Mouse (Mus musculus) G1E (cell line): Measurements from ENCODE around the gene Abhd15. TPM values are rescaled to one million over a fixed set of nuclear protein-coding genes. Genes with fewer than 3 reads are reported as not detected.

ENCODE experiments used
- ATAC-seq: 2 replicates; pipeline ENCODE4 v1.8.0; 2016; ENCODE audit warnings: mild to moderate bottlenecking; ENCODE audit not compliant: insufficient number of reproducible peaks, poor library complexity, low FRiP score, severe bottlenecking; ENCODE audit errors: extremely low read depth
- DNase-seq: peaks from one replicate; pipeline ENCODE4 v3.0.0; 2012; ENCODE audit warnings: low spot score
- H3K27me3 ChIP-seq: 2 replicates; pipeline ENCODE4 v1.6.1; 2012; ENCODE audit warnings: mild to moderate bottlenecking, low read length, inconsistent platforms; ENCODE audit not compliant: insufficient read depth
- H3K36me3 ChIP-seq: replicated peaks from 2 replicates; pipeline ENCODE3; 2012; ENCODE audit warnings: mild to moderate bottlenecking, inconsistent platforms
- H3K4me1 ChIP-seq: 2 replicates; pipeline ENCODE4 v1.6.1; 2012; ENCODE audit warnings: low read depth, low read length, inconsistent platforms, mixed read lengths; ENCODE audit not compliant: insufficient read depth
- H3K4me3 ChIP-seq: 2 replicates; pipeline ENCODE4 v1.5.1; 2012; ENCODE audit warnings: low read depth, mild to moderate bottlenecking, inconsistent platforms, low read length, moderate library complexity, mixed read lengths
- H3K9me3 ChIP-seq: replicated peaks from 2 replicates; pipeline ENCODE4 v1.6.1; 2012; ENCODE audit warnings: inconsistent platforms
- CTCF ChIP-seq: IDR thresholded peaks from 2 replicates; pipeline ENCODE4 v1.5.1; 2012; ENCODE audit warnings: low read depth, low read length, inconsistent platforms, mixed read lengths
- GATA1 ChIP-seq: IDR thresholded peaks from 2 replicates; pipeline ENCODE4 v1.6.1; 2012; ENCODE audit warnings: borderline replicate concordance, low read length, inconsistent platforms, mixed read lengths
- GATA2 ChIP-seq: IDR thresholded peaks from 2 replicates; pipeline ENCODE4 v1.6.1; 2012; ENCODE audit warnings: low read depth, low read length, inconsistent platforms, borderline replicate concordance
- POLR2AphosphoS5 ChIP-seq: IDR thresholded peaks from 2 replicates; pipeline ENCODE4 v1.6.1; 2012; ENCODE audit warnings: low read depth, low read length, inconsistent platforms; ENCODE audit not compliant: insufficient replicate concordance
- TAL1 ChIP-seq: conservative IDR thresholded peaks from 2 replicates; pipeline ENCODE4 v1.6.1; 2012; ENCODE audit warnings: low read depth, low read length, inconsistent platforms, mixed read lengths
- polyA plus RNA-seq: library from polyadenylated mRNA; stranded (reverse); fragments of >175 nt; gene quantifications from 2 replicates; pipeline ENCODE4 v1.2.3, GENCODE M21; 2012
- total RNA-seq, 2 experiments: library from RNA; stranded (forward) in 1 of 2; stranded (reverse) in 1 of 2; fragments of 200-1000 nt in 1 of 2; fragments of >200 nt in 1 of 2; fragmentation: Nextera tagmentation in 1 of 2; gene quantifications; 2 replicates each; pipeline ENCODE4 v1.2.3; 2014 to 2017

Abhd15 gene
- total and polyA plus RNA-seq, 3 experiments = 0.27 to 0.34 (median 0.30) TPM

DNA sequence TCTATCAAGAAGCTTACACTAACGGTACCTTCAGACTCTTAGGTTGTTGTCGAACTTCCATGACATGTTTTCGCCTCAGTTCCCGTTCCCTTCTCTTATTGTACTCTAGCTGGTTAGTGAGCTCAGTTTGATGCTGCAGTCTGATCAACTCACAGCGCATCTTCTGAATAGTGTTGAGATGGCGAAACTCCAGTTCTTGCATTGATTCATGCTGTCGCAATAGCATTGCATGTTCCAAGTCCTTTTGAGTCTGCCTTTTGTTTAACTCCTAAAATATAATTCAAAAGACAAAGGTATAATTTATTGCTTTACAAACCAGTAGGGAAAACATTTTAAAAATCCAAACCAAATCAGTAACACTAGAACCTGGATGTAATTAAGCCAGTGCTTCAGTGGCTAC lies 30.3 kb downstream of the Abhd15 start:
- DNase-seq (no peak), ATAC-seq (no peak)
- Histone ChIP-seq H3K9me3 (no peaks in the 10 kb centered on the region), H3K36me3 (peaks cover 76% of the 10 kb centered on the region), H3K4me3 (no peak overlapping the region), H3K4me1 (no peaks in the 10 kb centered on the region), H3K27me3 (no peaks in the 10 kb centered on the region)
- TF ChIP-seq TAL1 (no peak), POLR2AphosphoS5 (no peak), GATA1 (no peak), GATA2 (no peak), CTCF (no peak)

DNA sequence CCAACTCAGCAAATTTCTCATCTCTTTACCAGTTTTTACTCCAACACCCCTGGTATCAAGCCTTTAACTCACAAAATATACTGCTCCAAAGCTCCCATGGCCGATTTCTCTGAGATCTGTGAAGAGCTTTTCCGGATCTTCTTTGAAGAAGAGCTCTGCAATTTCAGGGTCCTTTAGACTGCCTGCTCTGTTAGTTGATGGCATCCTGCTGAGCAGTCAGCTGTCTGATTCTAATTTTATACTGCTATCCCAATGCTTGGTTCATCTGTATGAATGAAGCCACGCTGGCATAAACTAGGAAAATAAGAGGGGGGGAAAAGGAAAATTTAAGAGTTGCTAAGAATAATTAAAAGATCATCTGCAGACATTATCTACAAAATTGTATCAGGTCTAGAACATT lies 70.3 kb downstream of the Abhd15 start:
- peaks cover 60% of the 10 kb centered on the region for H3K36me3 ChIP-seq
- no peaks in the 10 kb centered on the region for H3K4me1 ChIP-seq
- no peak overlapping the region for H3K4me3 ChIP-seq
- no peak for DNase-seq
- ATAC-seq = no peak
- no peaks in the 10 kb centered on the region for H3K9me3 ChIP-seq
- no peaks in the 10 kb centered on the region for H3K27me3 ChIP-seq
- TF ChIP-seq GATA2 = no peak
- TF ChIP-seq POLR2AphosphoS5 = no peak
- TF ChIP-seq CTCF = no peak
- TF ChIP-seq TAL1 = no peak
- TF ChIP-seq GATA1 = no peak

Other genes starting within 250 kb of the Abhd15 start
- gene Coro6, start 52.7 kb upstream of the Abhd15 start, total RNA-seq (2014; fragmentation: Nextera tagmentation) = not detected in 2 replicates
- 0.11 TPM in 1 of 2 replicates, not detected in the other for gene Coro6, start 52.7 kb upstream of the Abhd15 start, total RNA-seq (2017)
- not detected in 2 replicates for gene Coro6, start 52.7 kb upstream of the Abhd15 start, polyA plus RNA-seq
- 1.3 TPM in 1 of 2 replicates, not detected in the other for gene Ankrd13b, start 25.4 kb upstream of the Abhd15 start, total RNA-seq (2014; fragmentation: Nextera tagmentation)
- gene Ankrd13b, start 25.4 kb upstream of the Abhd15 start, total RNA-seq (2017) = 0.12 TPM in 1 of 2 replicates, not detected in the other
- gene Ankrd13b, start 25.4 kb upstream of the Abhd15 start, polyA plus RNA-seq = 0.36 and 0.41 TPM in 2 replicates
- 42.8 and 51.4 TPM in 2 replicates for gene Git1, start 21.6 kb upstream of the Abhd15 start, total RNA-seq (2014; fragmentation: Nextera tagmentation)
- gene Git1, start 21.6 kb upstream of the Abhd15 start, total RNA-seq (2017) = 9.5 and 9.6 TPM in 2 replicates
- gene Git1, start 21.6 kb upstream of the Abhd15 start, polyA plus RNA-seq = 90.7 and 98.0 TPM in 2 replicates
- 1.4 and 7.0 TPM in 2 replicates for gene Trp53i13, start 859 bp downstream of the Abhd15 start, total RNA-seq (2014; fragmentation: Nextera tagmentation)
- 0.71 and 1.4 TPM in 2 replicates for gene Trp53i13, start 859 bp downstream of the Abhd15 start, total RNA-seq (2017)
- gene Trp53i13, start 859 bp downstream of the Abhd15 start, polyA plus RNA-seq = 5.4 and 6.0 TPM in 2 replicates
- gene Gm10392, start 4.1 kb downstream of the Abhd15 start, total RNA-seq (2014; fragmentation: Nextera tagmentation) = not detected in 2 replicates
- gene Gm10392, start 4.1 kb downstream of the Abhd15 start, total RNA-seq (2017) = 0.12 and 0.38 TPM in 2 replicates
- not detected in 2 replicates for gene Gm10392, start 4.1 kb downstream of the Abhd15 start, polyA plus RNA-seq
- gene Taok1, start 92.7 kb downstream of the Abhd15 start, total RNA-seq (2014; fragmentation: Nextera tagmentation) = 48.6 and 50.1 TPM in 2 replicates
- gene Taok1, start 92.7 kb downstream of the Abhd15 start, total RNA-seq (2017) = 36.8 and 45.6 TPM in 2 replicates
- gene Taok1, start 92.7 kb downstream of the Abhd15 start, polyA plus RNA-seq = 2.3 and 2.5 TPM in 2 replicates
- 97.1 and 113 TPM in 2 replicates for gene Nufip2, start 171.0 kb downstream of the Abhd15 start, total RNA-seq (2014; fragmentation: Nextera tagmentation)
- 75.3 and 94.0 TPM in 2 replicates for gene Nufip2, start 171.0 kb downstream of the Abhd15 start, total RNA-seq (2017)
- gene Nufip2, start 171.0 kb downstream of the Abhd15 start, polyA plus RNA-seq = 22.3 and 24.0 TPM in 2 replicates
- gene Cryba1, start 210.2 kb downstream of the Abhd15 start, total RNA-seq (2014; fragmentation: Nextera tagmentation) = not detected in 2 replicates
- 0.27 TPM in 1 of 2 replicates, not detected in the other for gene Cryba1, start 210.2 kb downstream of the Abhd15 start, total RNA-seq (2017)
- not detected in 2 replicates for gene Cryba1, start 210.2 kb downstream of the Abhd15 start, polyA plus RNA-seq
- gene Myo18a, start 248.1 kb downstream of the Abhd15 start, total RNA-seq (2014; fragmentation: Nextera tagmentation) = 53.1 and 57.0 TPM in 2 replicates
- 28.8 and 32.7 TPM in 2 replicates for gene Myo18a, start 248.1 kb downstream of the Abhd15 start, total RNA-seq (2017)
- gene Myo18a, start 248.1 kb downstream of the Abhd15 start, polyA plus RNA-seq = 41.9 and 59.4 TPM in 2 replicates